Mouse (Mus musculus): Measurements from ENCODE around the gene Ptcd2.

The Ptcd2 gene

GRCm38 (mm10) chr13:99356428-99357265, 12.1 kb upstream of the Ptcd2 start:
- in situ Hi-C loops (cut with MboI, MseI), result loop anchor here (5.0 kb wide), 1 partner anchor 491 kb away; no protein-coding TSS in a partner anchor

- in situ Hi-C loops (cut with MboI, MseI), result loop anchor here (5.0 kb wide), 1 partner anchor 491 kb away; no protein-coding TSS in a partner anchor
Measured at GRCm38 (mm10) chr13:99355861-99356260, 11.4 kb upstream of the Ptcd2 start.

- in situ Hi-C loops (cut with MboI, MseI), result loop anchor here (5.0 kb wide), 1 partner anchor 492 kb away; no protein-coding TSS in a partner anchor
Measured at GRCm38 (mm10) chr13:99355072-99355471, 10.6 kb upstream of the Ptcd2 start.

- in situ Hi-C loops (cut with MboI, MseI), result no loop called here
Measured at GRCm38 (mm10) chr13:99353490-99353851, 9.0 kb upstream of the Ptcd2 start.

GRCm38 (mm10) chr13:99352758-99353489, 8.4 kb upstream of the Ptcd2 start:
- in situ Hi-C loops (cut with MboI, MseI), result no loop called here

GRCm38 (mm10) chr13:99351596-99351995, 7.1 kb upstream of the Ptcd2 start:
- in situ Hi-C loops (cut with MboI, MseI), result no loop called here

GRCm38 (mm10) chr13:99351186-99351585, 6.7 kb upstream of the Ptcd2 start:
- in situ Hi-C loops (cut with MboI, MseI), result no loop called here

GRCm38 (mm10) chr13:99350009-99350408, 5.5 kb upstream of the Ptcd2 start:
- in situ Hi-C loops (cut with MboI, MseI), result no loop called here

GRCm38 (mm10) chr13:99343876-99344598, 468 bp downstream of the Ptcd2 start:
- in situ Hi-C loops (cut with MboI, MseI), result loop anchor here (25.0 kb wide), 1 partner anchor 1143 kb away; the partner anchor contains the start of gene Gtf2h2

- in situ Hi-C loops (cut with MboI, MseI), result loop anchor here (25.0 kb wide), 1 partner anchor 1146 kb away; the partner anchor contains the start of gene Gtf2h2
Measured at GRCm38 (mm10) chr13:99341504-99341903, 3.0 kb downstream of the Ptcd2 start.

GRCm38 (mm10) chr13:99337510-99337909, 7.0 kb downstream of the Ptcd2 start:
- in situ Hi-C loops (cut with MboI, MseI), result loop anchor here (25.0 kb wide), 1 partner anchor 1150 kb away; the partner anchor contains the start of gene Gtf2h2

- in situ Hi-C loops (cut with MboI, MseI), result loop anchor here (25.0 kb wide), 1 partner anchor 1156 kb away; the partner anchor contains the start of gene Gtf2h2
Measured at GRCm38 (mm10) chr13:99331255-99331654, 13.2 kb downstream of the Ptcd2 start.

- in situ Hi-C loops (cut with MboI, MseI), result loop anchor here (10.0 kb wide), 1 partner anchor 460 kb away; no protein-coding TSS in a partner anchor
Measured at GRCm38 (mm10) chr13:99324337-99324685, 20.2 kb downstream of the Ptcd2 start.

GRCm38 (mm10) chr13:99323632-99324336, 20.7 kb downstream of the Ptcd2 start:
- in situ Hi-C loops (cut with MboI, MseI), result loop anchor here (10.0 kb wide), 1 partner anchor 459 kb away; no protein-coding TSS in a partner anchor

- in situ Hi-C loops (cut with MboI, MseI), result loop anchor here (10.0 kb wide), 1 partner anchor 458 kb away; no protein-coding TSS in a partner anchor
Measured at GRCm38 (mm10) chr13:99322915-99323314, 21.6 kb downstream of the Ptcd2 start.

GRCm38 (mm10) chr13:99320453-99320852, 24.1 kb downstream of the Ptcd2 start:
- in situ Hi-C loops (cut with MboI, MseI), result loop anchor here (10.0 kb wide), 1 partner anchor 456 kb away; no protein-coding TSS in a partner anchor

- in situ Hi-C loops (cut with MboI, MseI), result loop anchor here (5.0 kb wide), 1 partner anchor 140 kb away; no protein-coding TSS in a partner anchor
Measured at GRCm38 (mm10) chr13:99317058-99317457, 27.4 kb downstream of the Ptcd2 start.

- in situ Hi-C loops (cut with MboI, MseI), result loop anchor here (5.0 kb wide), 1 partner anchor 139 kb away; no protein-coding TSS in a partner anchor
Measured at GRCm38 (mm10) chr13:99316366-99316765, 28.1 kb downstream of the Ptcd2 start.

- in situ Hi-C loops (cut with MboI, MseI), result loop anchor here (5.0 kb wide), 1 partner anchor 137 kb away; no protein-coding TSS in a partner anchor
Measured at GRCm38 (mm10) chr13:99314657-99315181, 29.8 kb downstream of the Ptcd2 start.

GRCm38 (mm10) chr13:99314098-99314497, 30.4 kb downstream of the Ptcd2 start:
- in situ Hi-C loops (cut with MboI, MseI), result no loop called here

Measured in regulatory T cell (primary cell).